Mouse (Mus musculus): ENCODE measurements around the gene Nrros. TPM values are rescaled to one million over a fixed set of nuclear protein-coding genes. Genes with fewer than 3 reads are reported as not detected.

Gene Nrros
- polyA plus RNA-seq, 1 experiment: 0.61 TPM

- H3K27me3 ChIP-seq (ENCODE audit: control insufficient read depth, insufficient read depth, low read length, poor library complexity, severe bottlenecking): no peaks in the 10 kb centered on the region
- H3K4me1 ChIP-seq (ENCODE audit: control insufficient read depth, insufficient read depth, low read length): peaks cover 4% of the 10 kb centered on the region
- no peak overlapping the region for H3K4me3 ChIP-seq (ENCODE audit: low read depth, low read length)
- peak overlapping the region; percentile 27; the same call in 1 of the 2 replicates for H3K9ac ChIP-seq (ENCODE audit: low read depth, poor library complexity, severe bottlenecking)
- H3K36me3 ChIP-seq (ENCODE audit: control insufficient read depth, insufficient read depth, low read length, poor library complexity, severe bottlenecking): no peaks in the 10 kb centered on the region
- no peak for TF ChIP-seq POLR2A (IDR thresholded peaks at IDR 0.05; ENCODE audit: insufficient read depth, low read length)
- TF ChIP-seq CTCF (IDR thresholded peaks at IDR 0.05; ENCODE audit: low read depth, low read length): no peak
- no peak for TF ChIP-seq EP300 (IDR thresholded peaks at IDR 0.05; ENCODE audit: insufficient read depth, low read depth, low read length)
- H3K27ac ChIP-seq (ENCODE audit: insufficient read depth, low read length): no peak overlapping the region
- no peaks in the 10 kb centered on the region for H3K9me3 ChIP-seq (replicated peaks; ENCODE audit: control insufficient read depth, insufficient read depth, low read length, poor library complexity, severe bottlenecking)
Observed at GRCm38 (mm10) chr16:32116186-32116585, 49.2 kb downstream of the Nrros start.

DNA sequence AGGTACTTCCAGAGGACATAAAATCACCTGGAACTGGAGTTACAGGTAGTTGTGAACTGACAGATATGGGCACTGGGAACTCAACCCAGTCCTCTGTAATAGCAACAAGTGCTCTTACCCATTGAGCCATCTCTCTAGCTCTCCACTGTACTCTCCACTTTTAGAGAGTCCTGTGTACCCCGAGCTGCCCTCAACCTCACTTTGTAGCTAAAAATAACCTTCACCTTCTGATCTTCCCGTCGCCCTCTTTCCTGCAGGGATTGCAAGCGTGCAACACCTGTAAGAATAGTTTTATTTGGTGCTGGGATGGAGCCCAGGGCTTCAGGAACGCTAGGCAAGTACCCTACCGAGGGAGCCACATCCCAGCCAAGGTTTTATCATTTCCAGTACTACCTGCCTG, 49.6 kb downstream of the Nrros start:
- Histone ChIP-seq H3K9me3 (replicated peaks; ENCODE audit: control insufficient read depth, insufficient read depth, low read length, poor library complexity, severe bottlenecking) (no peaks in the 10 kb centered on the region), H3K27ac (ENCODE audit: insufficient read depth, low read length) (no peak overlapping the region), H3K4me3 (ENCODE audit: low read depth, low read length) (peak overlapping the region; percentile 21; the same call in 1 of the 2 replicates), H3K9ac (ENCODE audit: low read depth, poor library complexity, severe bottlenecking) (peak overlapping the region; percentile 27; the same call in 1 of the 2 replicates), H3K27me3 (ENCODE audit: control insufficient read depth, insufficient read depth, low read length, poor library complexity, severe bottlenecking) (no peaks in the 10 kb centered on the region), H3K36me3 (ENCODE audit: control insufficient read depth, insufficient read depth, low read length, poor library complexity, severe bottlenecking) (no peaks in the 10 kb centered on the region), H3K4me1 (ENCODE audit: control insufficient read depth, insufficient read depth, low read length) (peaks cover 4% of the 10 kb centered on the region)
- no peak for TF ChIP-seq POLR2A (IDR thresholded peaks at IDR 0.05; ENCODE audit: insufficient read depth, low read length)
- TF ChIP-seq CTCF (IDR thresholded peaks at IDR 0.05; ENCODE audit: low read depth, low read length): no peak
- TF ChIP-seq EP300 (IDR thresholded peaks at IDR 0.05; ENCODE audit: insufficient read depth, low read depth, low read length): no peak

DNA sequence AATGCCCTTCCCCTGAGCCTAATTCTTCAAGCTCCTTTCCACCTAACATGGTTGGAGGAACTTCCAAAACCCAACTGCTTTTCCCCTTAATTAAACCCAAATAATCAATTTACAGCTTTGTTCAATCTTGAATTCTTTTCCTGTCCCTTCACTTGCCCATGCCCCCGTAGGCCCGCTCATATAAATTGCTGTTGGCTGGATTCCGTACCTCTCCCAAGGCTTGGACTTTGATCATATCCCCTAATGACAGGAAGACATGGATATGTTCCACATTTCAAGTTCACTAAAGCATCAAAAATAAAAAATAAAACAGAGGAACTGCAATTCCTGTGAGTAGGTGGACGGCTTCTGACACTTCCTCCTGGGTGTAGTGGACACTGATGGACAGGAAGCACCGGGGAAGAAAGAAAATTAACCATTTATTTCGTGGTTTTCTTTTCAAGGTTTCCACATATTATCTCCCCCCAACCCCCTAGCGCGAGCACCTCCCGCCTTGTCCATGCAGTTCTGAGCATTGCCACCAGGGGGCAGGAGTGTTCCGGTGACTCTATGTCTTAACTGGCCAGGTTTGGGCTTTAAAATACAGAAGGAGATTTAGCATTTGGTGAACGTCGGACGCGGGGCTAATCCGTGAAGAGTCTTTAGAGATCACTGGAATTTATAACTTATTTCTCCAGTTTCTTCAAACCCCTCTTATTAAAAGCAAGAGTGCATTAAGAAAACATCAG, 50.3 kb downstream of the Nrros start:
- H3K27me3 ChIP-seq (ENCODE audit: control insufficient read depth, insufficient read depth, low read length, poor library complexity, severe bottlenecking): no peaks in the 10 kb centered on the region
- no peaks in the 10 kb centered on the region for H3K9me3 ChIP-seq (replicated peaks; ENCODE audit: control insufficient read depth, insufficient read depth, low read length, poor library complexity, severe bottlenecking)
- H3K36me3 ChIP-seq (ENCODE audit: control insufficient read depth, insufficient read depth, low read length, poor library complexity, severe bottlenecking): no peaks in the 10 kb centered on the region
- no peak for TF ChIP-seq POLR2A (IDR thresholded peaks at IDR 0.05; ENCODE audit: insufficient read depth, low read length)
- TF ChIP-seq CTCF (IDR thresholded peaks at IDR 0.05; ENCODE audit: low read depth, low read length): peak; percentile 87
- TF ChIP-seq EP300 (IDR thresholded peaks at IDR 0.05; ENCODE audit: insufficient read depth, low read depth, low read length): no peak
- H3K4me1 ChIP-seq (ENCODE audit: control insufficient read depth, insufficient read depth, low read length): peaks cover 4% of the 10 kb centered on the region
- no peak overlapping the region for H3K9ac ChIP-seq (ENCODE audit: low read depth, poor library complexity, severe bottlenecking)
- no peak overlapping the region for H3K4me3 ChIP-seq (ENCODE audit: low read depth, low read length)
- H3K27ac ChIP-seq (ENCODE audit: insufficient read depth, low read length): no peak overlapping the region

DNA sequence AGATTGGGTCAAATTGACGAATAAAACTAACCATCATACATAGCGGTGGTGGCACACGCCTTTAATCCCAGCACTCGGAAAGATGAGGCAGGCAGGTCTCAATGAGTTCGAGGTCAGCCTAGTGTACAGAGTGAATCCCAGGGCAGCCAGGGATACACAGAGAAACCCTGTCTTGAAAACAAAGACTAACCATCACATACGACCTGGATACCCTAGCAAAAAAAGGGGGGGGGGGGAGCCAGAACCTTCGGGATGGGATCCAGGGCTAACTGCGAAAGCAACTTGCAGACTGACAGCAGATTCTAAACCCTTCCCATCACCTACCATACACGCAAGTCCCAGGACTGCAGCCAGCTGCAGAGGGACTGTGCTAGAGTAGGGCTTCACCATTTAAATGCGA, 51.0 kb downstream of the Nrros start:
- Histone ChIP-seq H3K27me3 (ENCODE audit: control insufficient read depth, insufficient read depth, low read length, poor library complexity, severe bottlenecking) (no peaks in the 10 kb centered on the region), H3K27ac (ENCODE audit: insufficient read depth, low read length) (no peak overlapping the region), H3K4me3 (ENCODE audit: low read depth, low read length) (no peak overlapping the region), H3K36me3 (ENCODE audit: control insufficient read depth, insufficient read depth, low read length, poor library complexity, severe bottlenecking) (no peaks in the 10 kb centered on the region), H3K9me3 (replicated peaks; ENCODE audit: control insufficient read depth, insufficient read depth, low read length, poor library complexity, severe bottlenecking) (no peaks in the 10 kb centered on the region), H3K4me1 (ENCODE audit: control insufficient read depth, insufficient read depth, low read length) (peaks cover 4% of the 10 kb centered on the region), H3K9ac (ENCODE audit: low read depth, poor library complexity, severe bottlenecking) (peak overlapping the region; percentile 83; the same call in 1 of the 2 replicates)
- TF ChIP-seq POLR2A (IDR thresholded peaks at IDR 0.05; ENCODE audit: insufficient read depth, low read length) (no peak), EP300 (IDR thresholded peaks at IDR 0.05; ENCODE audit: insufficient read depth, low read depth, low read length) (no peak), CTCF (IDR thresholded peaks at IDR 0.05; ENCODE audit: low read depth, low read length) (no peak)

DNA sequence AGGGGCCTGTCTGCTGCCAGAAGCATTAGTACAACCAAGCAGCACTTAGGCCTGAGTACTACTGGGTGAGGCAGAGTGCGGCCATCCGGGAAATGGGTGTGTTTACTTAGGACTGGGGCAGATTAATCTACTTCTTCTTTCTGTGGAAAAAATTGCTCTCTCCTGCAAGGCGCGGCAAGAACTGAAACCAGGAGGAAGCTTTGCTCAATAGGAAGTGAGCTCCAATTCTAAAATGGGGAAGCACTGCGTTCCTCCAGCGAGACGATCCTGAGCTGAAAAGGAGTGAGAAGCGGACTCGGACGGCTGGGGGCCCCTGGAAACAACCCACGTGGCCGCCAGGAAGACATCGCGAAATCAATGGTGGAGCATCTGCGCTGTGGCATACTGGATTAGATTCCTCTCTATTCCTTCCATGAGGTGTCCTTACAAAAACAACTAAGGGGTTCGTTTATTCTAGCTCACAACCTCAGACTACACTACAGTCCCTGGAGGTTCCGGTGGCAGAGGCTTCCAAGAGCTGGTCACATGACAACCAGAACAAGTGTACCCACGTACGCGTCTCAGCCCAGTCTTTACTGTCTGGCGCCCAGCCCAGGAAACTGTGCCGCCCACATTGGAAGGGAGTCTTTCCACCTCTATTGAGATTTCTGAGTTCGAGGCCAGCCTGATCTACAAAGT, 51.7 kb downstream of the Nrros start:
- no peaks in the 10 kb centered on the region for H3K36me3 ChIP-seq (ENCODE audit: control insufficient read depth, insufficient read depth, low read length, poor library complexity, severe bottlenecking)
- peak overlapping the region; percentile 78 for H3K27ac ChIP-seq (ENCODE audit: insufficient read depth, low read length)
- no peaks in the 10 kb centered on the region for H3K27me3 ChIP-seq (ENCODE audit: control insufficient read depth, insufficient read depth, low read length, poor library complexity, severe bottlenecking)
- H3K9me3 ChIP-seq (replicated peaks; ENCODE audit: control insufficient read depth, insufficient read depth, low read length, poor library complexity, severe bottlenecking): no peaks in the 10 kb centered on the region
- TF ChIP-seq CTCF (IDR thresholded peaks at IDR 0.05; ENCODE audit: low read depth, low read length): no peak
- TF ChIP-seq POLR2A (IDR thresholded peaks at IDR 0.05; ENCODE audit: insufficient read depth, low read length): no peak
- TF ChIP-seq EP300 (IDR thresholded peaks at IDR 0.05; ENCODE audit: insufficient read depth, low read depth, low read length): no peak
- peaks cover 4% of the 10 kb centered on the region for H3K4me1 ChIP-seq (ENCODE audit: control insufficient read depth, insufficient read depth, low read length)
- H3K9ac ChIP-seq (ENCODE audit: low read depth, poor library complexity, severe bottlenecking): peak overlapping the region; percentile 83
- peak overlapping the region; percentile 45 for H3K4me3 ChIP-seq (ENCODE audit: low read depth, low read length)
